Mouse (Mus musculus) CH12F3 (cell line): ENCODE measurements around the gene Fblim1.

ENCODE experiments used
- in situ Hi-C: fragments of 300-500 bp; cut with MboI; formaldehyde crosslinking; loops from 2 replicates; pipeline ENCODE4 v1.14.3; 2020; ENCODE audit warnings: low sequenced_read_pairs

Gene Fblim1

DNA sequence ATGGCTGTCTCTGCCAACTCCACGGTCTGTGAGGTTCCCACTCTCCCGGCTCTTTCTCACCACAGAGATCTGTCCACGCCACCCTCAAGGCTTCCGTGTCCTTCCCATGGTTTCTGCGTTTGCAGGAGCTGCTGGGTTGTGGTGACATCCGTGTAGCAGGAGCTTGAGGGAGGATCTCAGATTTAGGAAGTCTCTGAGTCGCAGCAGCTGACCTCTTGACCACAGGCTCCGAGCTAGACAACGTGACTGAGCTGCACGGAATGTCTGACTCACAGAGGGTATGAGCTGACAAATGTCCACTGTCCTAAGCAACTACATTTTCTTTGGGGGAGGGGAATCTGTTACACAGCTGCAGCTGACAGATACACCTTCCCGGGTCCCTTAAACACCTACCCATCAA, at the start of gene Fblim1:
Gene Fblim1 (minus strand): TSS at position 236 of the 400 bp plus-strand sequence.
- in situ Hi-C loops = no loop called here

DNA sequence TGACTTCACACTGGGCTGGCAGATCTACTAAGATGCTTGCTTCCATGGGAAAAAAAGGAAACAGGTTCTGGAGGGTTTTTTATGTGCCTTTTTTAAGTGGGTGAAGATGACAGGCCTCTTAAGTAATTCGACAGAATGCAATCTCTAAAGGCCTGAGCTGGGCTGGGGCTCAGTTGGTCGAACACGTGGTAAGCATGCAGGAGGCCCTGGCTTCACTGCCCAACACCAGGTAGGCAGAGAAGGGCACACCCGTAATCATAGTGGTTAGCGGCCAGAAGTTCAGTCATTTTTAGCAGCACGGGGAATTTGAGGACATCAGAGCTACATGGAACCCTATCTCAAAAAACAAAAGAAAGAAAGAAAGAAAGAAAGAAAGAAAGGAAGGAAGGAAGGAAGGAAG, 48.6 kb upstream of the Fblim1 start:
- in situ Hi-C loops = no loop called here

DNA sequence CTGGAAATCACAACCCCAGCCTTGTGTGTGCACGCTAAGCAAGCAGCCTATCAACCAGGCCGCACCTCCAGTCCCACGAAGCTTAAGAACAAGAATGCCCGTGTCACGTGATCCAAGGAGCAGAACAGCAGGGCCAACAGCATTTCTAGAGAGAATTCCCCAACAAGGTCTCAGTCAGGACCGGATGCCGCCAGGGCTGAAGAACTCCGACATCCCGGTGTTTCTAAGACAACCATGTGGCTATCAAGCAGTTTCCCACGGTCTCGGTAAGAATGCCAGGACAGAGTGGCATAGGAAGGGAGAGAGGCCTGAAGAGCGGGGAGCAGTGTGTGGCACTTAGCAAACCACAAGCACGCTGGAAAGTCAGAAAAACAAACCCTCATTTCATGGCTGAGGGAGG, 47.9 kb upstream of the Fblim1 start:
- in situ Hi-C loops = no loop called here

DNA sequence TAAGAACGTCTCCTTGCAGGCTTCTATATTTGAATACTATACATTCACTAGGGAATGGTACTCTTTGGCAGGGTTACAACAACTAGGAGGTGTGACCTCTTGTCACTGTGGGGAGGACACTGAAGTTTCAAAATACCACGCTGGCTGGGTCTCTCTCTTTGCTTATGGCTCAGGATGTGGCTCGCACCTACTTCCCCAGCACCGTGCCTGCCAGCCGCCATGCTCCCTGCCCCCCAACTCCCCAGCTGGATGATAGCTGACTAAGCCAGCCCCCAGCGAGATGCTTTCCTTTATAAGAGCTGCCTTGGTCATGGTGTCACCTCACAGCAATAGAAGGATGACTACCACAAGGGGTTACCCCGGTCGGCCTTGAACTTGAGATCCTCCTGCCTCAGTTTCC, 47.1 kb upstream of the Fblim1 start:
- in situ Hi-C loops = no loop called here

DNA sequence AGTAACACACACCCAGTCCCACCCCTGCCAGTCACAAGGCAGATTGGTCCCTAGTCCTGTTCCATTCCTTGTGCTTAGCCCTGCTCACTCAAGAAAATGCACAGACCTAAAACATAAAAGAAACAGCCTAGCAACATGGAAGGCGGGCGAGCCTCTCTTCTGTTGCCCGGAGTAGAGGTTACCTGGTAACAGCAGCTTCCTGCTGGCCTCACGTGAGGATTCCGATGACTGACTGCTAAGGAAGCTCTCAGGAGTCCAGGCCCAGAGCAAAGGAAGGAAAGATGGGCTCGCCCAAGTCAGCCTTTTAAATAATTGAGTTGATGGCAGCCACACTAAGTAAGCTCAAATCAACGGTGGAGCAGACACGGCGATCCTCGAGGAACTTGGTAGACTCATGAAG, 46.0 kb upstream of the Fblim1 start:
- in situ Hi-C loops = no loop called here

DNA sequence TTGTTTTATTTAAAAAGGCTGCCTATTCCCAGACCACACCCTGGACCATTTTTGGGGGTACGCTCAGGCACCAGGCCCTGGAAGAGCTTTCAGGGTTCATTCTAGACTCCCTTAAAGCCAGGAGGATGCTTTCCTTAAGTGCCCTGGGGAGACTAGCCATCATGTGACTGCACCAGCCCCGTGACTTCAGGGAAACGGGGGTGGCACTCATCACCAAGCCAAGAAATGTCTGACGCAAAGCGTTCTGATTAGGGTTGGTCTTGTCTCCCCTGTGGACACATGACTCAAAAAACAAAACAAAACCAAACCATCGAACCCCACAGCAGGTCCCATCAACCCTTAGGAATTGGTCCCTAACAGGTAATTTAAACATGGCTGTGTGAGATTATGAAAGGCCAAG, 45.4 kb upstream of the Fblim1 start:
- in situ Hi-C loops = no loop called here

DNA sequence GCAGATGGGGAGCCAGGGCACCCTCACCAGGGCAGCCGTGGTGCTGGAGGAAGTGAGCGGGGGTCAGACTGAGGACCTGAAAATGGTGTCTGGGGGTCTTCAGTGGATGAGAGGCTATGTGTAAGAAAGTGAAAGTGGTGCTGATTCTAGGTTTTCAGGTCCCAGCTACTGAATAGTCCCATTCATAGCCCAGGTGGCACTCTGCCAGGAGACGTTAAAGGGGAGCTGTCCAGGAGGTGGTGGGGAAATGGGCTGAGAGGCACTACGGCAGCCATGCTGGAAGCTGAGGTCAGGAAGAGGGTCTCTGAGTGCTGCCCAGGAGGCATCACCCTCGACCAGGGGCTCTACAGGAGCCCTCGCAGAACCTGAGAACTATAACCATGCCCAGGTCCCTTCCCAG, 43.3 kb upstream of the Fblim1 start:
- in situ Hi-C loops = no loop called here

DNA sequence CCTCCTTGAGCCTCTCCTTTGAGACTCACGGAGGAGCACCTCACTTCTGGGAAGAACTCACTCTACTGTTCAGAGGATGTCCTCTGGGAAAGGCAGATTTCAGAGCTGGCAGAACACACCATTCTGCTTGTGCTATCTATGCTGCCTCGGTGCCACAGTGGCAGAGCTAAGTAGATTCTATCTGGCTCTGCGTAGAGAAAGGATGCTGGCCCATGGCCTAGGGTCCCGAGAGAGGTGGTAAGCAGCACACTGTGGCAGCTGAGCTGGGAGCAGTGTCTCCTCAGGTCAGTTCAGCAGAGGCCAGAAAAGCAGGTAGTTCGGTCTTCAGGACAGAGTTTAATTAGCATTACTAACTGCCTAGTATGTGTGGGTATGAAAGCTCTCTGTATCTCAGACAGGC, 42.4 kb upstream of the Fblim1 start:
- in situ Hi-C loops = no loop called here

DNA sequence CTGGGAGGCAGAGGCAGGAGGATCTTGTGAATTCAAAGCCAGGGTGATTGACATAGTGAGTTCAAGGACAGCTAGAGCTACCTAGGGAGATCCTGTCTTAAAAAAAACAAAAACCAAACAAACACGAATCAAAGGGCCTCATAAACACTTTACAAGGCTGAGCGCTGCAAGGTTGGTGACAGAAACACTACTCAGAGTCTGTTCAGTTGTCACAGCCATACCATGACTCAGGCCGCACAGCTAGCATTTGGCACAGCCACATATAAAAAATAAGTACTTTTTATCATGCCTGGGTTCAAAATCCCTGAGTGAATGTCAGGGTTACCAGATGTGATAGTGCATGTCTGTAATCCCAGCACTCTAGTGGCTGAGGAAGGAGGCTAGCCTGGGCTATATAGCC, 41.3 kb upstream of the Fblim1 start:
- in situ Hi-C loops = no loop called here

DNA sequence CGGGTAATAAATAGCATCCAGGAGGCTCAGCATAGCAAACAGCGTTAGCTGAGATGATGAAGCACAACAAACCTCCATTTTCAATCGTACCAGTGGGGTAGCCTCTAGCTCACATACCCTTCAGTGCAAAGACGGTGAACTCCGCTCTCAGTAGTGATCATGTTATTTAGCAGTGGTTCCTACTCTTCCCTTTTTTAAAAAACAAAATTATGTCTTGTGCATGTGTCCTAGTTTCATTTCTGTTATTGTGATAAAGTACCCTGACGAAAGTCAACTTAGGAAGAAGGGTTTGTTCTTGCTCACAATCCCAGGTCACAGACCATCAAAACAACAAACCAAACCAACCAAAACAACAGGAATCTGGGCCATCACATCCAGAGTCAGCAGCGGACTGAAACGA, 40.1 kb upstream of the Fblim1 start:
- in situ Hi-C loops = no loop called here

DNA sequence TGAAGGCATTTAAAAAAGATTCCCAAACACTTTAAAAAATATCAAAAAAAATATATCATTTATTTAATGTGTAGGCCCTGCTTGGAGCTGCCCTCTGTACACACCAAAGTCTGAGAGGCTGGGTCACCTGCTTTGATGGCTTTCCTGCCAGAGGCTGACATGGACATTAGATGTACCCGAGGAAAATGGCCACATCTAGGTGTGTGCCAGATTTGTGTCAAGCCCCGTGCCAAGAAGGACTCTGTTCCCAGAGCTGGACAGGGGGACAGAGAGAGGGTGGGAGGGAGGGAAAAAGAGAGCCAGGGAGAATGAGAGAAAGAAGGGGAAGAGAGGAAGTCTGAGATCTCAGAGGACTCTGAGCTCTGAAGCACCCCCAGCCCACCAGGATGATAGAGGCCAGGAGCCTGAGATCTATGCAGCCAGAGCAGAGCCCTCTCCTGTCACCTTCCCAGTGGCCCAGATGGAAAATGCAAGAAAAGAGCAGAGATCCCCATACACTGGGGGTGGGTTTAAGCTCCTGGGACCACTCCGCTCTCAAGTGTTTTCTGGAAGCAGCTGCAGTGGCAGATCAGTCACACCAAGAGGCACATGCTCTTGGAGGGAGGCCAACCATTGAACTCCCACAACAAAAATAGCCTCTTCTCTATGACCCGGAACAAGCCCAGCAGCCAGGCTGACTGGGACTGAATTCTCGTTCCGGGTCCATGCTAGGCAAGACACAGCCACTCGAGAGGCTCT, 37.4 kb upstream of the Fblim1 start:
- in situ Hi-C loops = no loop called here

DNA sequence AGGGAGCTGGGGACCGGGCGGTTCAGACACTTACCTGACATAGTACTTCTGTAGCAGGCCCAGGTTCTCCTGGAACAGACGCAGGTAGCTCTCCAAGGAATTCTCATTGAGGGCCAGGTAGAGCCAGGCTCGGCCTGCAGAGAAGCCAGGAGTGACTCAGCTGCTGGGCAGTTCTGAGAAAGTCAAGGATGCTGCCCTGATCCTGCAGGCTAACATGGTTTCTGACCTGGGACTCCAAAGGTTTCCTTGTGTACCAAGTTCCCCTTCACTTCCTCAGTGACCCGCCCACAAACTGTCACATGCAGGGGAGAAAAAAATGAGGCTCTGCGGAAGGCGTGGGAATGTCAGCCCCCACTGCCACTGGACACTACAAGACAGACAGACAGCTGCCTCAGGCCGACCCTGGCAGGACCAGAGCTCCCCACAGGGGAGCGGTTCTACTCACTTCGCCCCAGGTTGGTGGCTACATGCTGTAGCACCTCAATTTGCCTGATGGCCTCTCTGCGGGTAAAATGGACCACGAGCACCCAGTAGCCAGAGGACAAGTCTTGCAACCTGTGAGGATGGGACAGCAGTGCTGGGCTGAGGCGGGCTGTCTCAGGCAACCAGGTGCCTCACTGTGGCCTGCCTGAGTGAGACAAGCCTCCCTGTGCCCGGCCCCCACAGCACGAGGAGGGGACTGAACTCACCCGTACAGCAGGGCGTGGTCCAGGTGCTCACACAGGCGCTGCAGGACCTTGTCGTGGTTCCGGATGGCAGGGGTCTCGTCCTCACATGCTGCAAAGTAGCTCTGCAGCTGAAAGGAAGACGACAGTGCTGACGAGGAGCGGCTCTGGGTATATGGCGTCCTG, 36.3 kb upstream of the Fblim1 start:
- in situ Hi-C loops = no loop called here

DNA sequence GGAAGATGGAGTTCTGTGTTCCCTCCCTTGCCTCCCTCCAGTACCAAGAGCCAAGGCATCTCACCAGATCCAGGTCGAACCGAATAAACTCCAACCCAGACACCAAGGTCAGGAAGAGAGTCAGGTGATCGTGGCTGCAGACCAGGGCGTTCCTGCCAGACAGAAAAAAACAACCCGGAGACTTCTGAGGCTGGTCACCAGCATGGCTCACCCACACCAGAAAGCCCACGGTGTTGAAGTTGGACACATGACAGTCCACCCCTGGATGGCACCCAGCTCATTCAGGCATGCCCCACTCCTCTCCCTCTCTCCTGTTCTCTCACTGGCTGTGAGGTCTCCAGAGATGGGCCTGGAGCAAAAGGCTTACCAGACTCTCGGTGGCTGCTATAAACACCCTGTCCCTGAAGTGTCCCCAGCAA, 35.5 kb upstream of the Fblim1 start:
- in situ Hi-C loops = no loop called here

DNA sequence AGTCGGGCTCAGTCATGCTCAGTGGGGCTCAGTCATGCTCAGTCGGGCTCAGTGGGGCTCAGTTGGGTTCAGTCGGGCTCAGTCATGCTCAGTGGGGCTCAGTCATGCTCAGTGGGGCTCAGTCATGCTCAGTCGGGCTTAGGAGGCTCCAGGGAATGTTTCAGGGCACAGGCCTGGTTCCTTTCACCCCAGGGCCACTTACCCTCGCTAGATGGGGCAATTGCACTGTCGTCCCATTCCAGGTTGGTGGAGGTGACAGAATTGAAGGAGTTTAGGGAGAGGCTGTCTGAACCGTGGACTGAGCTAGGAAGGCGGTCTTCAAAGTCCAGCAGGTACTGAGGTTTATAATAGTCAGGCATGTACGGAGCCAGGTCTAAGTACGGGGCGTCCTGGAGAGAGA, 33.6 kb upstream of the Fblim1 start:
- in situ Hi-C loops = no loop called here

DNA sequence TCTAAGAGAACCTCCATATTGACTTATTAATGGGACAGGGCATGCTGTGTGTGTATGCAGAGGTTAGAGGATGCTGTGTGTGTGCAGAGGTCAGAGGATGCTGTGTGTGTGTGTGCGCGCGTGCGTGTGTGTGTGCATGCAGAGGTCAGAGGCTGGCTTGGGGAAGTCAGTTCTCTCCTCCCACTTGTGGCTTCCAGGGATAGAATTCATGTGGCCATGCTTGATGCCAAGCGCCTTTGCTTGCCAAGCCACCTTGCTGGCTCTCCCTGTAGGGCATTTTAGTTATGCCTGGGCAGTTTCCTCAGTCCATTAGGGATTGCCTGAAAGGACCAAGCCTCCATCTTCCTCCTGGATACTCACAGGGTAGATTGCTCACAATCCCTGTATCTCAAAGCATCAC, 30.8 kb upstream of the Fblim1 start:
- in situ Hi-C loops = no loop called here

DNA sequence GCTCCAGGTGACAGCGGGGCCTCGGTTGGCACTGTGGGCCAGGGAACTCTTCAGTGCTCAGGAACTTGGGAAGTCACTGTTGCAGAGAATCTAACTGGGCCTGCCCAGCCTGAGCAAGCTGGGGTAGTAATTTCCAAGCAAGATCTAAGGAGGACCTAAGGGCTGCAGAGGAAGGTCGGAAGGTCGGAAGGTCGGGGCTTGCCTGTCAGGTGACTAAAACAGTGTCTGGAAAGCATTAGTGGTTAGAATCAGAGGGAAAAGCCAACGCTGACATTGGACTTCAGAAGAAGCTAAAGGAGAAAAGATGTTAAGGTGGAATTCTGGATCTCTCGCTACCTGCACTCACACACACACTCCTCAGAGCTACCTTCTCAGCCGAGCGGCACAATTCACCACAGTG, 30.1 kb upstream of the Fblim1 start:
- in situ Hi-C loops = no loop called here

DNA sequence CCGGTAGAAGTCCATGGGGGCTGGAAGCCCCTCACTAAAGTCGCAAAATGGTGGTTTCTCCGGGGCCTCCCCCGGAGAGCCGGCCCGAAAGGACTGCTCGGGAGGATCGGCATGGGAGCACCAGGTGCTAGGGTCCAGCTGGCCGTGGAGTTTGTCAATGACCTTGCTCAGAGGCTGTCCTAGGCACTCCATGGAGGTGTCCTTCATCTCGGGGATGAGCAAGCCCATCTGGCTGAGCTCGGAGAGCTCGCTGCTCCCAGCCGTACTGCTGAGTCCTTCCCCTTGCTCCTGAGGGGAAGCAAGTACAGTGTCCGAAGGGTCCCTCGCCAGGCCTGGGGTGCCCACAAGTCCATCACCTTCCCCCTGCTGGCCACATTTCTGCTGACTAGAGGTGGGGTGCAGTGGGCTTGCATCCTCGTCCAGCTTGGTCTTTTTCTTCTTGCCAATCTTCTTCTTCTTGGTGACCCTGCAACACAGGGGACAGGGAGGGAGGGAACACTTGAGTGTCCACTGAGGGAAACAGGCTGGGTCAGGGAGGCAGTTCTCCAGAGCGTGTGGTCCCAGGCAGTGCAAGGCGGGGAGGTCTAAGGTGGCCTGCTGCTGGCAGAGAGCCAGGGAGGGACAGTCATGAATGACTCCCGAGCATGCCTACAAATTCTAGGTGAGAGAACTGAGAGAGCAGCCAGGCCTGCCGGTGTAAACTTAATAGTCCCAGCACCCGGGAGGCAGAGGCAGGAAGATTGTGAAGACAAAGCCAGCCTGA, 26.4 kb upstream of the Fblim1 start:
- in situ Hi-C loops = no loop called here

DNA sequence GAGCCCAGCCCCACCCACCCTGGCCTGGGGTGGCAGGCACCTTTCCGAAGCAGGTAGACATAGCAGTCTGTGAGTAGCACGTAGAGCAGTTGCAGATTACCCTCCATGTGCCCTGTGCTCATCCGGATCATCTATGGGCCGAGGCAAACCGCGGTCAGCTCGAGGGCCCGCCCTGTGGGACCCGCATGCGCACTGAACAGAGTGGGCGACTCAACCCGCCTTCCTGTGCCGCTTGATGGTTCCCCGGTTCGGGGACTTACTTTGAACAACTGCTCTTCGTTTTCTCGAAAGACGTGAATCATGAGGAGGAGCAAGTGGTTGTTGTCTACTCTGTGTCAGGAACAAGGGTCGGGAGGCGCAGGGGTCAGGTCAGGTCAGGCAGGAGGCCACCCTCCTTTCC, 25.4 kb upstream of the Fblim1 start:
- in situ Hi-C loops = no loop called here

DNA sequence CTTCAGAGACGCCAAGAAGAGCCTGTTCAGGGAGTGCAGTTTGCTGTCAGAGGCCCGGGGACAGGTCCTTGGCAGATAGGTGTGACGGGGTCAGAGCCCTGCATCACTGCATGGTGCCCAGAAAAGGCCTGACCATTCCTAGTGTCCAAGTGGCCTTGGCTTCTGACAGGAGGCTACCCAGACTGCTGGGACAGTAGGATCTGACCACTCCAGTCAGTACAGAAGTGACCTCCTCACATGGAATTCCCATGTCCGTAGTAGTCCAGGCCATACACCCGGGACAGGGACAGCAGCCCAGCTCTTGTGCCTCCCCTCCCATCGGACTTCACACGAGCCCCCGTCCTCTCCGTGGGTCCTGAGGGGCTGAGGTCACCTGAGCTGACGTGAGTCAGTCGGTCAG, 24.1 kb upstream of the Fblim1 start:
- in situ Hi-C loops = no loop called here

DNA sequence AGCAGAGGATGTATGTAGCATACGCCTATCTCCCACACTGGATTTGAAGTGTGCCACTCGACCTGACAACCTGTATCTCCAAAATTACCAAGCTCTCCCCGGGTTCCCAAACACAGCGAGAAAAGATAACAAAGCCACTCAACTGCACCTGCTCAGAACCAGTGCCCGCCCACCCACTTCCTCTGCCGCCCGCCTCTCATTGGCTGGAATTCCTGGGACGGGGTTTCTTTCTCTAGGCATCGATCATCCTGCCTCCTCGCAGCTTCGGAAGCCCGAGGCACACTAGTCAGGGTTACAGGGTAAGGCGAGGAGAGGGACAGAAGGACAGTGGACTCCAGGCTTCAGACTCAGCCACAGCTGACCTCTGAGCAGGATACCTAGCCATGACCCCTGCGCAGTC, 22.8 kb upstream of the Fblim1 start:
- in situ Hi-C loops = no loop called here

DNA sequence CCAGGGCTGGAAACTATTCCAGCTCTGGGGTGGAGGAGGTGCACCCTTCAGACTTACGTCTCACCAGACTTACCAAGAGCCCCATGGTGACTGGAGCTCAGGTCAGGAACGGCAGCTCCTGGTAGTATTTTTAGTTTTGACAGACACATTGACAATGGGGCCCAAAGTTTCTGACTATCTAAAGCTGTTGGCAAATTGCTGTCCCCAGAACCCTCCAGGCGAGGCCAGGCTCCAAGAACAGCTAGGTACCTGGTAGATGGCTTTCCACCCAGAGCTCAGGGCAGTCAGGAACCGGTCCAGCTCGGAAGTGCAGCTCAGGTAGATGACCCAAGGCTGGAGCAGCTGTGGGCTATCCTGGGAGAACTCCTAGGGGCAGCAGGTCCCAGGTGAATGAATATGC, 21.6 kb upstream of the Fblim1 start:
- in situ Hi-C loops = no loop called here
